Mouse (Mus musculus) testis, postnatal 10 days (tissue): ENCODE results near the gene Chd9.

Experiments
- DNase-seq: peaks from one replicate; pipeline ENCODE4 v3.0.0; 2021; ENCODE audit warnings: low spot score

Chd9 gene

DNA sequence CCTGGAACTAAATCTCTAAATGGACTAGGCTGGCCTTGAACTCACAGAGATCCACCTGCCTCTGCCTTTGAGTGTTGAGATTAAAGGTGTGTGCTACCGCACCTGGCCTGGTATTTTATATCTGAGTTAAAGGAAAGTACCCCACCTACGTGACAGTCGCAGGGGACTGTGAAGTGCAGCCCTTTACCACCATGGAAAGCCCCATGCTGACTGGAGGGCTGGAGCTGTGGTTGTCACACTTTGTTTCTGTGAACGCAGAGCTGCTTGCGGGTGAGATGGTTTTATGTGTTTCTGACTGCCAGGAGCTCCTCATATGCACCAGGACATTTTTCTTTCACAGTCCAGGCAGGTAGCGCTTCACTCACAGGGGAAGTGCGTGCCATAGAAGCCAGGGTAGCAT lies 260.3 kb downstream of the Chd9 start:
- no peak for DNase-seq

DNA sequence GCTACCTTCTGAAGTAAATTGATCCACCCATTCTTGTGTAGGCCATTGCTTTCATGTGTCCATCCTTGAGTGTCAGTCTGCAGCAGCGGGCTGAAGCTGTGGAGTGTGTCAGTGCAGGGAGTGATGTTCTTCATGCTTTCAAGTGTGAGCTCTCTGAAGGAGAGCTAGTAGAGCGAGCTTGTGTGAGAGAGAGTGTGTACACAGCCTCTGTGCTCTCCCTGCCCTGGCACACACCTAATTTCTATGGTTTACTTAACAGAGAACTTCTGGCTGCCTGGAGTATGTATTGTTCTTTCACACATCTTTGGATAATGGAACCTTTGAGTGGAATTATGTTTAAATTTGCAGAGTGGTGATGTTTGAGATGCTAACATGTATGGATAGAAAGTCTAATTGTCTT lies 261.4 kb downstream of the Chd9 start:
- no peak for DNase-seq

DNA sequence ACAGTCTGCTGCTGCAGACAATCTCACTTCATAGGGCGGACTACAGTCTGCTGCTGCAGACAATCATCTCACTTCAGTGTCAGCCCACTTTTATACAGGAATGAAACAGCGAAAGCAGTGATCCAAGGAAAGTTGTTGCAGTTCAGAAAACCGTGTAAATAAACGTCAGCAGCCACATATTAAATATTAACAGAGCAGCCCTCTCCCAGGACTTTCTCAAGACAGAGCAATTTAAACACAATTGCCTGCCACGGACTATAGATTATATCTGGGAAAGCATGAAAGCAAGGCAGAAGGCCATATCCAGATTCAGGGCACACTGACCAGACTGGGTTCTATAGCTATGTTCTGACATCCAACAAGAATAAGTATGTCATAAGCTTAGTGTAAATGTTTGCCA lies 266.0 kb downstream of the Chd9 start:
- DNase-seq = no peak

DNA sequence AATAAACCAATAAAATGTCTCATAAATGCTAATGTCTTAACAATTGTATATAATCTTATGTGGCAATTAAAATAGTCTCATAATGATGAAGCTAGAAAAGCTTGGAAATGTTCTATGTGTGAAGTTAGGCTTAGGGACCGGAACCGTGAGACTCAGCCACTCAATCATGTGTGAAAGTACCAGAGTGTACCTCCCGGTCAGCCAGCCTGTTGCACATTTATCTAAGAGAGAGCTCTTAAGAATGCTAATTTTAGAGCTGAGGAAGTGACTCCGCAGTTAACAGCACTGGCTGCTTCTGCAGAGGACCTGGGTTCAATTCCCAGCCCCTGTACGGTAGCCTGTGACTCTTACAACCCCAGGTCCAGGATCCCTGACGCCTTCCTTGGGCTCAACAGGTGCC lies 270.0 kb downstream of the Chd9 start:
- DNase-seq = no peak
